Mouse (Mus musculus): ENCODE results near the gene Sipa1.

GRCm38 (mm10) chr19:5666386-5666785, 2.9 kb upstream of the Sipa1 start:
- TF ChIP-seq CTCF (conservative IDR thresholded peaks at IDR 0.05; ENCODE audit: low read length) (no peak), NANOG (IDR thresholded peaks at IDR 0.05; ENCODE audit: borderline replicate concordance, low read length) (no peak)
